Mouse (Mus musculus) forebrain, embryonic 10.5 days (tissue): ENCODE results near the gene Tbxas1. TPM values are rescaled to one million over a fixed set of nuclear protein-coding genes. Genes with fewer than 3 reads are reported as not detected.

Experiments used
- DNase-seq: peaks from one replicate; pipeline ENCODE4 v3.0.0-alpha.2; 2017; ENCODE audit warnings: low spot score; ENCODE audit errors: extremely low spot score
- H3K27ac ChIP-seq: fragments of 300-500 bp; sonication (generic); 2 replicates; pipeline ENCODE4 v1.5.1; 2016; ENCODE audit warnings: mild to moderate bottlenecking
- H3K27me3 ChIP-seq: fragments of 300-500 bp; sonication (generic); 2 replicates; pipeline ENCODE4 v1.6.1; 2016; ENCODE audit warnings: mild to moderate bottlenecking; ENCODE audit not compliant: poor library complexity, severe bottlenecking
- H3K36me3 ChIP-seq: fragments of 300-500 bp; sonication (generic); replicated peaks from 2 replicates; pipeline ENCODE4 v1.6.1; 2016; ENCODE audit warnings: mild to moderate bottlenecking, moderate library complexity
- H3K4me1 ChIP-seq: fragments of 300-500 bp; sonication (generic); 2 replicates; pipeline ENCODE4 v1.6.1; 2016
- H3K4me3 ChIP-seq: fragments of 300-500 bp; sonication (generic); 2 replicates; pipeline ENCODE4 v1.5.1; 2016; ENCODE audit warnings: mild to moderate bottlenecking, moderate library complexity
- H3K9me3 ChIP-seq: fragments of 300-500 bp; sonication (generic); 2 replicates; pipeline ENCODE4 v1.6.1; 2016; ENCODE audit warnings: mild to moderate bottlenecking, moderate library complexity
- WGBS: fragments of 180-500 bp; shearing (Covaris S2); methylation state at CpG from one replicate; pipeline ENCODE4 v1.1.7; 2016; 5-methylcytosine and 5-hydroxymethylcytosine counted together
- polyA plus RNA-seq: library from polyadenylated mRNA; unstranded; fragments of >200 nt; fragmentation: Nextera tagmentation; extraction: Ambion mirVana; gene quantifications from 2 replicates; pipeline ENCODE4 v1.2.1, GENCODE M21; 2016

Gene Tbxas1
- polyA plus RNA-seq, 1 experiment from 2014 or later, result 0.98 TPM

DNA sequence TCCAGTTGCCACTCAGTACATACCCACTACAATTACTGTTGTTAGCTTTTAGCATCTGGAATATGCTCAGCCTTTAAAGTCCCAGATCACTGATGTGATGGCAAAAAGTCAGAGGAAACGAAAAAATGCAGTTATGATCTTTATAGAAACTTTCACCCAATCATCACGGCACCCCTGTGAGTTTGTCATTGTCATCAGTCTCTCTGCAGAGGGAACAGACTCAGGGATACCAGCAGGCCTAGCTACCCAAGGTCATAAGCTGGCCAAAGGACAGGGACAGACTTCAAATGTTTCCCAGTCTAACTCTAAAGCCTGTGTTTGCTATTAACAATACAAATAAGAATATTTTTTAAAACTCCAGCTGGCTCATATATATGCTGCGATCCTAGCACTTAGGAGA is 33.7 kb upstream of the Tbxas1 start:
- DNase-seq, result no peak
- Histone ChIP-seq H3K9me3 (no peaks in the 10 kb centered on the region), H3K4me1 (peaks cover 42% of the 10 kb centered on the region), H3K4me3 (no peak overlapping the region), H3K27ac (no peak overlapping the region), H3K27me3 (no peaks in the 10 kb centered on the region), H3K36me3 (peaks cover 23% of the 10 kb centered on the region)
- 93% methylated on average over 3 of the region's 3 CpGs for WGBS

DNA sequence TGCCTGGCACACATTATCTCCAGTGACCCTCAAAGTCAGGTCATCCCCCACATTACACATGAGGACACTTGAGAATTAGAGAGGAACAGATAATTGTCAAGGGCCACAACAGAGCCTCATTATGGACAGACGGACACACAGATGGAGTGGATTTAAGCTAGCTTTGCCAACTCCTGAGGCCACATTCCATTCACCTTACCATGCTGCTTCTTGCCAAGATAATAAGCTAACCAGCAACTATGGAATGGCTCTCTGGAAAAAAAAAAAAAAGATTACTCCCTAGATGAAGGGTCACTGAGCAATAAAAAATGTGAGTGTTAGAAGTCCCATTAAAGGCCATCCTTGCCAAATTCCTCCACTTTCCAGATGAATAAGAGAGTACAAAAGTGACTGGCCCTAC is 30.1 kb upstream of the Tbxas1 start:
- Histone ChIP-seq H3K27me3 (no peaks in the 10 kb centered on the region), H3K4me3 (no peak overlapping the region), H3K9me3 (no peaks in the 10 kb centered on the region), H3K27ac (no peak overlapping the region), H3K36me3 (peaks cover 4% of the 10 kb centered on the region; the same call in 1 of the 2 replicates), H3K4me1 (peaks cover 55% of the 10 kb centered on the region)
- 45% methylated on average over 1 of the region's 1 CpGs for WGBS
- no peak for DNase-seq

DNA sequence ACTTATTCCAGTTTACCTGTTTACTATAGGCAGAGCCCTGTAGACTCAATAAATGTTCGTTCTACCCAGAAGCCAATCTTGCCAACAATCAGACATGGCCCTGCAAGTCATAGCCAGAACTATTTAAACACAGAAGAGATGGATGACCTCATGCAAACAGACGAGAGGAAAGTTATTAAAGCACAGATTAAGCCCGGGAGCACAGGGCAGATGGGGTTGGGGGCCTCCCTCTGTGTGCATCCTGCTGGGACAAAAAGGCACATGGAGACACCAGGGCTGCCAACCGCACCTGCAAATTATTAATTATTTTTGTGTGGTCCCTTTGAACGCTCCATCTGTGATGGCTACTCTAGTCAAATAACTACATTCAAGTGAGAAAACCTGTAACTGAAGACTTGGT is 29.3 kb upstream of the Tbxas1 start:
- WGBS, result 69% methylated on average over 5 of the region's 5 CpGs
- no peaks in the 10 kb centered on the region for H3K9me3 ChIP-seq
- H3K27me3 ChIP-seq, result no peaks in the 10 kb centered on the region
- H3K4me1 ChIP-seq, result peaks cover 51% of the 10 kb centered on the region
- H3K36me3 ChIP-seq, result no peaks in the 10 kb centered on the region
- no peak overlapping the region for H3K4me3 ChIP-seq
- no peak overlapping the region for H3K27ac ChIP-seq
- no peak for DNase-seq

DNA sequence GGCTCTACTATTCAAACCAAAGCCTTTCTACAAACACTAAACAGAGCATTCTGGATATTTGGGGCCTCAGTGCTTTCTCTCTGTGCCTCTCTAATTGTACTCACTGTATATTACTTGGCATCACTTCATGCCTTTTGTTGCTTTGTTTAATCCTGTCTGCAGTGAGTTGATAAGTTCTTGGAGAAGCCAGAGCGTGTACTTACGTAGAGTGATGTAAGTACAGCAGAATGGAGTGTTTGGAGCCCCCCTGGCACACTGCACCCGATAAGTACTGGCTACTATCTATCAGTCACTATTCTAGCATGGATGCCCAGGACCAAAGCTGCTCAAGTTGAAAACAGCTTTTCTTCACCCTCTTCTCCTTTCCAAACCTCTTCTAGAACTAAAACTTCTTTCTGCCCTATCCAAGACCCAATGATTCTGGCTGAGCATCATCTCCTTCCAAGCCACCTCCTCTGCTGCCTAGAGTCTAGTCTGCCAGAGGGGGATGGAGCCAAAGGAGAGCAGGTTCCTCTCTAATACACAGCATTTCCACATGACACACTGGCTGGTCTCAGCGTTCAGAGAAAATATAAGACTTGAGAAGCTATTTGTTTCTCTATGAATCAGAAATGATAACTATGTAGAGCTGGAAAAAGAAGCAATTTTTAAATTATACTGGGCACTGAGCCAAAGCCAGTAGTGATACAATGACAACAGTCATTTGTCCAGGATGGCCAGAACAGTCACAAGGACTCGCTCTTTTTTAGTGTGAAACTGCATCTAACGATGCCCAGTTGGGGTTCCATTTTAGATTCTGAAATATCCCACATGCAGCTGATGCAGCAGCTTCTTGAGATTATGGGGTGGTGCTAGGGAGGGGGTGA is 28.6 kb upstream of the Tbxas1 start:
- WGBS, result 91% methylated on average over 6 of the region's 6 CpGs
- no peak for DNase-seq

DNA sequence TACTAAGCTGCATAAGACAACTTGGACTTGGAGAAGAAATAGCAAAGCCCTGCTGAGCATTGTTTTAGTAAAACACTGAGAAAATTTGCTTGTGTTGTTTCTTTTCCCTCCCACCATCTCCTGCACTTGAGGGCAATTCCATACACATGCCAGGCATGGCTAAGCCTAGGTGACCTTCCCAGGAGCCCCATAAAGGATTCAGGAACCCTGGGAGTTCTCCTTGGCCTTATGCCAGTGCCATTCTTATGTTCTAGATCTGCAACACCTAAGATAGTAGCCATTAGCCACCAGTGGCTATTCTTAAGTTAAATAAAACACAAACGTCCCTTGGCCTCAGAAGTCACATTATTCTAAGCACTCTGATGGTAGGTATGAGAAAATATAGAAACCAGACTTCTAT is 27.8 kb upstream of the Tbxas1 start:
- WGBS, result 77% methylated on average over 1 of the region's 1 CpGs
- peaks cover 53% of the 10 kb centered on the region for H3K4me1 ChIP-seq
- H3K9me3 ChIP-seq, result no peaks in the 10 kb centered on the region
- H3K27ac ChIP-seq, result no peak overlapping the region
- H3K4me3 ChIP-seq, result no peak overlapping the region
- no peaks in the 10 kb centered on the region for H3K36me3 ChIP-seq
- no peaks in the 10 kb centered on the region for H3K27me3 ChIP-seq
- no peak for DNase-seq

More for the DNA sequence above, 28.6 kb upstream of the Tbxas1 start:
- Histone ChIP-seq H3K27me3 (no peaks in the 10 kb centered on the region), H3K9me3 (no peaks in the 10 kb centered on the region), H3K27ac (no peak overlapping the region), H3K36me3 (no peaks in the 10 kb centered on the region), H3K4me3 (no peak overlapping the region), H3K4me1 (peaks cover 51% of the 10 kb centered on the region)

DNA sequence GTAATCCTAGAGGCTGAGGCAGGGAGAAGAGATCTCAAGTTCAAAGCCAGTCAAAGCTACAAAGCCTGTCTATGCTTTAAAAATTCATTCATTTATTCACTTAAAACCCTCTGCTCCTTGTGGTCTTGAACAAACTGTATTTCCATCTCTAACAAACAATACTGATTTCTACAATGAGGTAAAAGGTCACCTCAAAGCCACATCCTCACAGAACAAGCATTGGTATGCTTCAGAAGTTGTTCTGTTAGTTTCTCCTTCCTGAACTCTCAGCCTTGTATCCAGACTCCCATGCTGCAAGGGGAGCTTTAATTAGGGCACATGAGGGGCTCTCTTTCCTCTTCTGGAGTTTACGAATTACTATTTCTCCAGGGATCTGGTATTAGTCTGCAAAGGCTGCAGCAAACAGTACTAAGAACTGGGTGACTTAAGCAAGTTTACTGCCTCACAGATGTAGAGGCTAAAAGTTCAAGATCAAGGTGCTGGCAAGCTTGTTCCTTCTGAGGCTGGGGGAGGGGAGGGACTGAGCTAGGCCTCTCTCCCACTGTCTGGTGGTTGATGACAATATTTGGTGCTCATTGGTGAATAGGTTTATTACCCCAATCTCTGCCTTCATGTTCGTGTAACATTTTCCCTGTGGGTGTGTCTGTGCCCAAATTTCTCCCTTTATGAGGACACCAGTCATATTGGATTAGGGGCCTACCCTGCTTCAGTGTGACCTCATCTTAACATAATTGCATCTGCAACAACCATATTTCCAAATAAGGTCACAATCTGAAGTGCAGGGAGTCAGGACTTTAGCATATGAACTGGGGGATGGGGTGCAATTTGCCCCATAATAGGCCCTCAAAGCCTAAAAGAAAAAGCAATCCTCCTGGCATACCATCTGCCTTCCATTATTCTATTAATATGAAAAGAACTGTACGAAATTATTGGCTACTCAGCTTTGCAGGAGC is 27.0 kb upstream of the Tbxas1 start:
- no peak overlapping the region for H3K27ac ChIP-seq
- H3K36me3 ChIP-seq, result no peaks in the 10 kb centered on the region
- 71% methylated on average over 3 of the region's 3 CpGs for WGBS
- DNase-seq, result no peak
- no peaks in the 10 kb centered on the region for H3K27me3 ChIP-seq
- peaks cover 54% of the 10 kb centered on the region for H3K4me1 ChIP-seq
- H3K9me3 ChIP-seq, result no peaks in the 10 kb centered on the region
- H3K4me3 ChIP-seq, result no peak overlapping the region

DNA sequence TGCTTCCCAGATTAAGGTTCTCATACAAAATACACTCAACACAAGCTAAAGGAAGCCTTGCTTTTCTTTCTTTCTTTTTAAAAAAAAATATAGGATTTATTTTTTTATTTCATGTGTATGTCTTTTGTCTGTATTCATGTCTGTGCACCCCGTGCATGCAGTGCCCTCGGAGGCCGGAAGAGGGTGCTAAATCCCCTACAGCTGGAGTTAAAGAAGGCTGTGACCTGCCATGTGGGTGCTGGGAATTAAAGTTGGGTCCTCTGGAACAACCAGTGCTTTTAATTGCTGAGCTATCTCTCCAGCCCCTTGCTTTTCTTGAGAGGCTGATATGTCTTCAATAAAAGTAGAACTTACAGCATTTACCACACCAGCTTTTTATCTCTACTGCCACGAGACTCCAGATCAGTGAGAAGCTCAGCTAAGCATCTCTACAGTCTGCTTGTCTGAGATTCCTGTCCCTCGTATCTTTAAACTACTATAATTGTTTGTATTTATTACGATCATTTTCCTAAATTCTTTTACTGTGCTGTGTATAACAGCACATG is 24.4 kb upstream of the Tbxas1 start:
- Histone ChIP-seq H3K4me3 (no peak overlapping the region), H3K9me3 (no peaks in the 10 kb centered on the region), H3K36me3 (no peaks in the 10 kb centered on the region), H3K27me3 (no peaks in the 10 kb centered on the region), H3K4me1 (peaks cover 52% of the 10 kb centered on the region), H3K27ac (no peak overlapping the region)
- DNase-seq, result no peak
- WGBS, result 93% methylated on average over 6 of the region's 6 CpGs

DNA sequence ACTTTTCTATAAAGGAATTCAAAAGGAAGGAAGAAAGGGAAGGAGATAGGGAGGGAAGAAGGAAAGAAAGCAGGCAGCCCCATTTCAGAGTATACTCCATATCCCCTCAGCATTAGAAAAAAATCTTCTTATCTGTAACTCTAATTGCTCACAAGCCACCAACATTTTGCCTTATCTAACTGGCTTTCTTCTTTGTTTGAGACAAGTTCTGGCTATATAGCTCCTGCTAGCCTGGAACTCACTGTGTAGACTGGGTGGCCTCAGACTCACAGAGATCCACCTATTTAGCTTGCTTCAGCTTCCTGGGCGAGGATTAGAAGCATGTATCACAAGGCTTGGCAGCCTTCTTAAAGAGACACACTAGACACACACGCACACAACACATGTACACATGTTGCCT is 23.5 kb upstream of the Tbxas1 start:
- Histone ChIP-seq H3K9me3 (no peaks in the 10 kb centered on the region), H3K4me1 (peaks cover 45% of the 10 kb centered on the region), H3K27me3 (no peaks in the 10 kb centered on the region), H3K27ac (no peak overlapping the region), H3K36me3 (no peaks in the 10 kb centered on the region), H3K4me3 (no peak overlapping the region)
- WGBS, result 92% methylated on average over 2 of the region's 2 CpGs
- DNase-seq, result no peak

DNA sequence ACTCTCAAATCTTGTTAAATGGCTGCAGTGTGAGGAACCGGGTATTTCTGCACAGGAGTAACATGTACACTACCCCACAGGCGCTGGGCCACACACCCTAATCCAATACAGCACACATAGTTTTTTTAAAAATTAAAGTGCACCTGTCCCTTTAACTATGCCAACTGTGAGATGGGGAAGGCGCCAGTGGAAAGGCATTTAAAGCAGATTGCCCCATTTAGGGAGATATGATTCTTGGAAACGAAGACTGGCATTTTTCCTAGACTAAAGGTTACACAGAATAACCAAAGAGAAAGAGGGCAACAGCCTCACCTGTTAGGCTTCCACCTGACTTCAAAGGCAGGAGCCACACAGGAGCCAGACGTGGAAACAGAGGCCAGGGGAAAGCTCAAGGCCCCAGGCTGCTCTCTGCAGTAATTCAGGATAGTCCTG is 21.6 kb upstream of the Tbxas1 start:
- DNase-seq, result no peak
- H3K27me3 ChIP-seq, result no peaks in the 10 kb centered on the region
- no peak overlapping the region for H3K27ac ChIP-seq
- H3K36me3 ChIP-seq, result no peaks in the 10 kb centered on the region
- H3K9me3 ChIP-seq, result no peaks in the 10 kb centered on the region
- peaks cover 32% of the 10 kb centered on the region for H3K4me1 ChIP-seq
- 81% methylated on average over 5 of the region's 5 CpGs for WGBS
- H3K4me3 ChIP-seq, result no peak overlapping the region

DNA sequence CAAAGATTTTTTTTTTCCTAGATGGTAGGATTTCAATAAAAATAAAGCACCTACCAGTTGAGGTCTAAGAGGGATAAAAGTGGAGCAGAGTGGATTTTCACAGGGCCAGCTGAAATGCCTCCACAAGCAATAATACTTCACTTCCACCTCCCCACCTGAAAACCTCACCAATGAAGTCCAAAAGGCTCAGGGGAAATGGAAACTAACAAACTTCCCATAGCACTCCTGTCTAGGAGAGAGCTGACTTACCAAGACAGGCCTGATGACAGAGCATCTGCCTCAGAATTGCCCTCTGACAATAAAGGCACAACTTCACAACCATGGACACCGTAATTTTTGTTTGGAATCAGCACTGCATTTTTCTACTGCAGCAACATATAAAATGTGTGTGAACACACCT is 15.4 kb upstream of the Tbxas1 start:
- no peak for DNase-seq
- Histone ChIP-seq H3K27ac (no peak overlapping the region), H3K36me3 (no peaks in the 10 kb centered on the region), H3K27me3 (no peaks in the 10 kb centered on the region), H3K9me3 (no peaks in the 10 kb centered on the region), H3K4me3 (no peak overlapping the region), H3K4me1 (peaks cover 27% of the 10 kb centered on the region)
- 94% methylated on average over 1 of the region's 1 CpGs for WGBS

DNA sequence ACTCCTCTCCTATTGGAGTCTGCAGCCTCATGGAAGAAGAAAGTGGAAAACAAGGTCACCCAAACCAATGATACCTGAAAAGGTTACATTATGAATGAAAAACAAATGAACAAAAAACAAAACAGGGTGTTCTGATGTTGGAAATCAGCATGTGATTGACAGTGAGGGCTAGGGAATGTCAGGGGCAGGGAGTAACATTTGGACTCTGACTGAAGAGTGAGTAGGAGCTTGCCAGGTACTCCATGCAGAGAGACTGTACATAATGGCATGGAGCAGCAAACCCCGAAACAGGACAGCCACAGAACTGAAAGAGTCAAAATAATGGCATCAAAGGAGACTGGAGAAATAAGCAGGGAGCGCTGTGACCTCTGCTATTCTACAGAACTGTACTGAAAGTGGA is 14.9 kb upstream of the Tbxas1 start:
- WGBS, result 96% methylated on average over 2 of the region's 2 CpGs
- H3K27me3 ChIP-seq, result no peaks in the 10 kb centered on the region
- no peaks in the 10 kb centered on the region for H3K36me3 ChIP-seq
- H3K4me1 ChIP-seq, result peaks cover 31% of the 10 kb centered on the region
- no peak overlapping the region for H3K27ac ChIP-seq
- DNase-seq, result no peak
- no peak overlapping the region for H3K4me3 ChIP-seq
- no peaks in the 10 kb centered on the region for H3K9me3 ChIP-seq

DNA sequence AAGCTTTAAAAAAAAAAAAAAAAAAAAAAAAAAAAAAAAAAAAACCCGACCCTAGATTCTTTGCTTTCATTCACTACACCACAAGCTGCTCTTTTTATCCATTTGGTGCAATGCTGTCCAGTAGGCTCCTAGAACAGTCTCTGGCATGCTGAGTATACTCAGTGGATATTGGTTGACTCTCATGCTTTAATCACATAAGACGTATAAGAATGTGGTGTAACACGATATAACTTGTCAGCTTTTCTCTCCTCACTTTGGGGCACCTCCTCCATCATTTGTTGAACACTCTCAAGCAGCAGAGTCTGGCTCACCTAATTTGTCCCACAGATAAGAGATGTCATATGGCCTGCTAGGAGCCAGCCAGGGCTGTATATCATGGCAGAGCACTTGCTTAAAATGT is 11.6 kb upstream of the Tbxas1 start:
- H3K9me3 ChIP-seq, result no peaks in the 10 kb centered on the region
- H3K36me3 ChIP-seq, result no peaks in the 10 kb centered on the region
- WGBS, result 72% methylated on average over 3 of the region's 3 CpGs
- DNase-seq, result no peak
- H3K4me1 ChIP-seq, result peaks cover 56% of the 10 kb centered on the region
- H3K4me3 ChIP-seq, result no peak overlapping the region
- H3K27ac ChIP-seq, result no peak overlapping the region
- H3K27me3 ChIP-seq, result no peaks in the 10 kb centered on the region

DNA sequence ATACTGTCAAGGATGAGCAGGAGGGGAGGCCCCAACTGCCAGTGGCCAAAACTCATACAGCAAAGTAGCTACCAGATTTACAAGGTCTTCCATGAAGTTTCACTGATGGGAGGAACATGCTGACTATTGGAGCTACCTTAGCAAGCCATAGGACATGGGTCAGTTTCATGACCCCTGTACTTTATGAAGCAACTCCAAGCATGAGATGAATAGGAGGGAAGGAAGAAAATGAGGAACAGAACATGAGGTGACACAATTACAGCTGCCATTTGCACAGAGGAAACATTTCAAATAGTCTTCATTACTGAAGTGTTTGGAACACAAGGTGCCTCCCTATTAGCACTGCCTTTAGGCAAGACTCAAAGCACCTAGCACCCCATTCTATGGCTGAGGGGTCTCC is 9.4 kb upstream of the Tbxas1 start:
- H3K9me3 ChIP-seq, result no peaks in the 10 kb centered on the region
- peaks cover 2% of the 10 kb centered on the region; the same call in 1 of the 2 replicates for H3K36me3 ChIP-seq
- H3K4me3 ChIP-seq, result no peak overlapping the region
- H3K4me1 ChIP-seq, result peaks cover 73% of the 10 kb centered on the region
- no peak for DNase-seq
- no peaks in the 10 kb centered on the region for H3K27me3 ChIP-seq
- no peak overlapping the region for H3K27ac ChIP-seq
